Mouse (Mus musculus): ENCODE measurements at regions not wholly inside any gene's neighbourhood (a gene's known extent, or its start where the extent isn't known, plus 50 kb on each side); places are given as distances from the start of the nearest gene placed in this dataset.

DNA sequence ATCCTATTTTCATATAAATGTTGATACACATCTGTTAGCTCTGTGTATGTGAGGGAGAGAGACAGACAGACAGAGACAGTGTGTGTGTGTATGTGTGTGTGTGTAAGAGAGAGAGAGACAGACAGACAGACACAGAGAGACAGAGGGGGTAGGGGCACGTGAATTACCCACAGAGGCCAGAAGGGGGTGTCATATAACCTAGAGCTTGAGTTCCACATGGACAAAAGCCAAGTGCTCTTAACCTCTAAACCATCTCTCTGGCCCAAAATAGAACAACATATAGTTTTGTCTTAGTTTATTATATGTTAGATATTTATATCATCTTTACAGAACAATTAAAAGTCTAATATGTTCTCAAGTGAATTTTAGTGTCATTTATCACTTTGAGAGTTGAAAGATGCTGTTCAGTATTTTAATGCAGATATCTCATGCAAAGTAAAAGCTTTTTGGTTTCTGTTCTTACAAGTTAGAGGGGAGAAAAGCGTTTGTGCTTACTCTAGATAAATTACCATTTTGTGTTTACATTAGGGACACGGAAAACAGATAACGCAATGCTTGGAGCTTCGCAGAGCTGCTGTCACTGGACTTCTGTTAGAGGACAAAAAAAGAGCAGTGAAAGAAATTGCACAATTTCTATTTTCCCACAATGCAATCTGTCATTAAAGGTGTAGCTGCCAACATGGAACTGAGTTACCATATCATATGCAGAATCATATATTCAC lies 710.6 kb upstream of the Tmem132c start:
- TF ChIP-seq JUND (IDR thresholded peaks at IDR 0.05; ENCODE audit: low read depth, low read length) (no peak), HCFC1 (IDR thresholded peaks at IDR 0.05; ENCODE audit: low read depth, low read length) (no peak), BHLHE40 (IDR thresholded peaks at IDR 0.05; ENCODE audit: borderline replicate concordance, low read depth, low read length) (no peak), TBP (IDR thresholded peaks at IDR 0.05; ENCODE audit: low read depth, low read length) (no peak), MYC (IDR thresholded peaks at IDR 0.05; ENCODE audit: low read depth, low read length) (no peak), ETS1 (IDR thresholded peaks at IDR 0.05; ENCODE audit: low read depth, low read length) (no peak), CTCF (IDR thresholded peaks at IDR 0.05 in 2 of 3, conservative IDR thresholded peaks at IDR 0.05 in 1 of 3; ENCODE audit: control insufficient read depth in 1 of 3, insufficient read depth in 1 of 3, low read depth in 2 of 3, low read length in 3 of 3, poor library complexity in 1 of 3, severe bottlenecking in 1 of 3) (no peak)
- Histone ChIP-seq H3K4me3 (ENCODE audit: control insufficient read depth in 1 of 2, insufficient read depth in 1 of 2, low read depth in 2 of 2, low read length in 2 of 2) (no peak overlapping the region), H3K36me3 (ENCODE audit: control insufficient read depth in 1 of 2, insufficient read depth in 2 of 2, low read length in 2 of 2) (no peaks in the 10 kb centered on the region), H3K27me3 (ENCODE audit: control insufficient read depth in 1 of 2, insufficient read depth in 2 of 2, low read length in 2 of 2) (no peaks in the 10 kb centered on the region), H3K27ac (ENCODE audit: control insufficient read depth, low read depth, low read length) (no peak overlapping the region), H3K79me2 (ENCODE audit: control insufficient read depth, insufficient read depth, low read length, poor library complexity) (no peaks in the 10 kb centered on the region), H3K9me3 (replicated peaks; ENCODE audit: insufficient read depth, low read length) (no peaks in the 10 kb centered on the region), H3K9ac (ENCODE audit: control insufficient read depth, low read depth, low read length, poor library complexity, severe bottlenecking) (no peak overlapping the region), H3K4me1 (ENCODE audit: control insufficient read depth in 1 of 2, insufficient read depth in 2 of 2, low read length in 2 of 2) (no peaks in the 10 kb centered on the region)
- DNase-seq (ENCODE audit: low read depth, low spot score) = no peak

DNA sequence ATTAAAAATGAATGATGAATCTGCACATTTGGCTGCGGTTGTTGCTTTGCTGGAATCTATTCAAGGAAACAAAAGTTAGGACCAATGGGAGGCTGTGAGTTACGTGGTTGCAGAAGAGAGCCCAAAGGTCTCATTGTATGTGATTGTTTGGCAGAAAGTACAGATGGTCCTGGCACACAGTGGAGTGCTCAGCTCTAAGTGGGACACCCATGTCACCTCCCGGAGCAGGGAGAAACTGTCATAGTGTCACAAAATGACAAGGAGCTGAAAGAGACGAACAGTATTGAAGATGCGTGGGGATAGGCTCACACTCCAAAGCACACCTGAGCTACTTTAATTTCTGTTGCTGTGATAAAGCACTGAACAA lies 710.1 kb upstream of the Tmem132c start:
- no peak for DNase-seq (ENCODE audit: low read depth, low spot score)
- TF ChIP-seq POLR2AphosphoS5 (IDR thresholded peaks at IDR 0.05; ENCODE audit: borderline replicate concordance, low read depth, low read length) (no peak), MAZ (IDR thresholded peaks at IDR 0.05; ENCODE audit: low read depth, low read length) (no peak), POLR2A (IDR thresholded peaks at IDR 0.05; ENCODE audit: control insufficient read depth in 1 of 2, insufficient read depth in 1 of 2, low read depth in 1 of 2, low read length in 2 of 2, poor library complexity in 1 of 2) (no peak), ELF1 (IDR thresholded peaks at IDR 0.05; ENCODE audit: low read depth, low read length) (no peak), UBTF (IDR thresholded peaks at IDR 0.05; ENCODE audit: borderline replicate concordance, insufficient read depth, low read depth, low read length) (no peak), MAX (IDR thresholded peaks at IDR 0.05; ENCODE audit: low read length) (no peak), NRF1 (IDR thresholded peaks at IDR 0.05; ENCODE audit: insufficient read depth, low read depth, low read length, poor library complexity, severe bottlenecking) (no peak), POLR2AphosphoS2 (IDR thresholded peaks at IDR 0.05; ENCODE audit: low read length) (no peak), JUND (IDR thresholded peaks at IDR 0.05; ENCODE audit: low read depth, low read length) (no peak), MEF2A (IDR thresholded peaks at IDR 0.05; ENCODE audit: extremely low read depth, insufficient replicate concordance, low read depth, low read length, poor library complexity, severe bottlenecking) (no peak)
- no peaks in the 10 kb centered on the region for H3K79me2 ChIP-seq (ENCODE audit: control insufficient read depth, insufficient read depth, low read length, poor library complexity)

More for the DNA sequence above, 710.1 kb upstream of the Tmem132c start:
- H3K27me3 ChIP-seq (ENCODE audit: control insufficient read depth in 1 of 2, insufficient read depth in 2 of 2, low read length in 2 of 2) = no peaks in the 10 kb centered on the region
- H3K27ac ChIP-seq (ENCODE audit: control insufficient read depth, low read depth, low read length) = no peak overlapping the region
- no peak overlapping the region for H3K4me3 ChIP-seq (ENCODE audit: control insufficient read depth in 1 of 2, insufficient read depth in 1 of 2, low read depth in 2 of 2, low read length in 2 of 2)
- H3K9me3 ChIP-seq (replicated peaks; ENCODE audit: insufficient read depth, low read length) = no peaks in the 10 kb centered on the region
- H3K9ac ChIP-seq (ENCODE audit: control insufficient read depth, low read depth, low read length, poor library complexity, severe bottlenecking) = no peak overlapping the region
- H3K4me1 ChIP-seq (ENCODE audit: control insufficient read depth in 1 of 2, insufficient read depth in 2 of 2, low read length in 2 of 2) = no peaks in the 10 kb centered on the region
- no peaks in the 10 kb centered on the region for H3K36me3 ChIP-seq (ENCODE audit: control insufficient read depth in 1 of 2, insufficient read depth in 2 of 2, low read length in 2 of 2)
